Mouse (Mus musculus) erythroblast, embryonic 14.5 days (primary cell): ENCODE results near the gene Oas1d. TPM values are rescaled to one million over a fixed set of nuclear protein-coding genes. Genes with fewer than 3 reads are reported as not detected.

Source experiments
- H3K27me3 ChIP-seq: 2 replicates; pipeline ENCODE4 v1.6.1; 2012; ENCODE audit warnings: inconsistent platforms; ENCODE audit not compliant: control insufficient read depth
- H3K36me3 ChIP-seq: 2 replicates; pipeline ENCODE4 v1.6.1; 2012; ENCODE audit warnings: mild to moderate bottlenecking, inconsistent platforms; ENCODE audit not compliant: control insufficient read depth
- H3K4me1 ChIP-seq: 2 replicates; pipeline ENCODE4 v1.6.1; 2012; ENCODE audit warnings: inconsistent platforms; ENCODE audit not compliant: control insufficient read depth
- H3K4me3 ChIP-seq: replicated peaks from 2 replicates; pipeline ENCODE3; 2012; ENCODE audit warnings: moderate library complexity, mild to moderate bottlenecking, inconsistent platforms
- H3K9me3 ChIP-seq: 2 replicates; pipeline ENCODE4 v1.6.1; 2012; ENCODE audit warnings: low read length, inconsistent platforms, mixed read lengths; ENCODE audit not compliant: control insufficient read depth
- GATA1 ChIP-seq: IDR thresholded peaks from 2 replicates; pipeline ENCODE4 v1.6.1; 2012; ENCODE audit warnings: low read length, inconsistent platforms, mixed read lengths
- TAL1 ChIP-seq: IDR thresholded peaks from 3 replicates; pipeline ENCODE4 v1.6.1; 2012; ENCODE audit warnings: low read length, inconsistent platforms, mixed read lengths
- polyA plus RNA-seq: library from polyadenylated mRNA; stranded (reverse); fragments of >175 nt; gene quantifications from 2 replicates; pipeline ENCODE4 v1.2.3, GENCODE M21; 2012

Oas1d gene
- polyA plus RNA-seq, 1 experiment: not detected

DNA sequence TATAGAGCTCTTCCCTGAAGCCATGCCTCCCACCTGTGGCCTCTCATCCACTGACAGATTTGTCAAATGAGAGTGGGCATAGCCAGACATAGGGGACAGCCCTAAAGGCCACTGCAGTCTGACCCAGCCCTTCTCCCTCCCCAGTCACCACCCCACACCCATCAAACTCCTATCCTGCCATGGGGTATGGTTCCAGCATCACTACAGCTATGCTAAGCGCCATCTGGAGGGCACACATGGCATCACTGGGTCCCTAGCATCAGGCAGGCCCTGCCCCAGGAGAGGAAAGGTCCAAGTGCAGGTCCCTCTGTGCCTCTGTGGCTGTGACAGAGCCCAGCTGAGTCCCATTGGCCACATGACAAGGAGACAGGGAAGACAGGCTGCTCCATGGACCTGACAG, 12.7 kb downstream of the Oas1d start:
- H3K4me3 ChIP-seq: no peak overlapping the region
- no peaks in the 10 kb centered on the region for H3K4me1 ChIP-seq
- H3K36me3 ChIP-seq: no peaks in the 10 kb centered on the region
- TF ChIP-seq GATA1: no peak
- no peak for TF ChIP-seq TAL1
- no peaks in the 10 kb centered on the region for H3K27me3 ChIP-seq
- H3K9me3 ChIP-seq: no peaks in the 10 kb centered on the region; the same call in 1 of the 2 replicates

DNA sequence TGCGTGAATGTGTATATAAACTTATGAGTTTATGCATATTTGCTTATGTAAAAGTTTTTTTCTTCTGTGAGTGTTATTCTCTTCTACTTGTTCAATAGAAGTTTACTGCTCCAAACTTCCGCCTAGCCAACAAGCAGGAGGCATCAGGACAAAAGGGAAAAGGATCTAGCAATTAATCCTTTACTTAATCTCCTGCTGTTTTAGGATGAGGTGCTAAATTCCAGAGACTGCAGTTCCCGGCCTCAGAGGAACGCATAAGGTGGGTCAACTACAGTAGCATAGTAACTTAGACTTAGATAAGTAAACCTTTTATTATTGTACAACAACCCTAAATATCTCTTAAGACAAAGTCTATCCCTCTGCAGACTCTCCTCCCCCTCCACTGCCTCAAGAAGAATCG, 19.6 kb downstream of the Oas1d start:
- no peak for TF ChIP-seq TAL1
- no peak for TF ChIP-seq GATA1
- Histone ChIP-seq H3K9me3 (no peaks in the 10 kb centered on the region; the same call in 1 of the 2 replicates), H3K27me3 (no peaks in the 10 kb centered on the region), H3K4me3 (no peak overlapping the region), H3K4me1 (no peaks in the 10 kb centered on the region), H3K36me3 (no peaks in the 10 kb centered on the region)

DNA sequence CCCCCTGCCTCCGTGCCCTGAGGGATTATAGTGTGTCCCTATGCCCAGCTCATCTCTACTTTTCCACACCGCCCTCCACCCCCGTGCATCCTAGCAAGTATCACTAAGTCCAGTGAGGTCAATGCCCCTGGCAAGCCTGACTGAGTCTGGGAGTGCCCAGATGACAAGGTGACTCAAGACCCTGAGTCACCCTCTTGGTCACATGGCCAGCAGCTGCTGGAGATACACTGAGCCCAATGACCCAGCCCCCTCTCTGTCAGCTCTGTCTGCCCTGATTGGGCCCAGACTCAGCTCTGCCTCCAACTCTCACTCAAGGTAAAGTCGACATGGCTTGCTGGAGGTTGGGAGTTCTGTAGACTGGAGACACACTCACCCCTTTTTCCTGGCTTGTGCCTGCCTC, 23.5 kb downstream of the Oas1d start:
- H3K4me3 ChIP-seq: no peak overlapping the region
- H3K9me3 ChIP-seq: no peaks in the 10 kb centered on the region
- H3K4me1 ChIP-seq: no peaks in the 10 kb centered on the region
- TF ChIP-seq TAL1: no peak
- no peak for TF ChIP-seq GATA1
- H3K27me3 ChIP-seq: no peaks in the 10 kb centered on the region
- no peaks in the 10 kb centered on the region for H3K36me3 ChIP-seq

DNA sequence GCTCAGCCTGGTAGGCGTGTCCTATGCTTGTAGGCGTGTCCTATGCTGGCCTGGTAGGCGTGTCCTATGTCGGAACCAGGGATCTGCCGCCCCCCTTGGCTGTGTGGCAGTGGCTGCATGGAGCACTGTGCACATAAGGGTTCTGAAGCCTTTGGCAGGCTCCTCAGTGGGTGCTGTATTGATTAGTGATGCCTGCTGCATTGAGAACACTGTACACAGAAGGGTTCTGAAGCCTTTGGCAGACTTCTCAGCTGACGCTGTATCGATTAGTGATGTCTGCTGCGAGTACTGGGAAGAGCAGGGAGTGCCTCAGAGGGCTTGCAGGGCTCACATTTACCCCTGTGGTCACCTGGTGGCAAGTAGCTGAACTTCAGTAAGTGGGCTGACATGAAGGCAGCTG, 24.2 kb downstream of the Oas1d start:
- Histone ChIP-seq H3K4me3 (no peak overlapping the region), H3K4me1 (no peaks in the 10 kb centered on the region), H3K9me3 (no peaks in the 10 kb centered on the region), H3K36me3 (no peaks in the 10 kb centered on the region), H3K27me3 (no peaks in the 10 kb centered on the region)
- TF ChIP-seq TAL1 (no peak), GATA1 (no peak)

DNA sequence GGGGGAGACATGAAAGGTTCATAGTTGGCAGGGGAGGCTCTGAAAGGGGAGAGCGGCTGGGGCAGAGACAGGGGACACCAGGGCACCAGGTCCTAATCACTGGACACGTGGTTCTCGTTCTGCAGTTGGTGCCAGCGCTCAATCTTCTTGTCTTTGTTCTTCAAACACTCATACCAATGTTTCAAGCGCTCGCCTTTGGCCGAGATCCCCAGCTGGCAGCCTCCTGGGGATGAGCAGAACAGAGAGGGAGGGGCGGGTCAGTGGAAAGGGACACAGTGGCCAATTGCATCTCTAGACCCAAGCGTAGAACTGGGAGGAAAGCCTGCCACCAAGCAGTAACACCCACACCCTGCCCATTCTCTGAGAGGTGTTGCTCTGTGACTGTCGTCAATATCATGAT, 27.7 kb downstream of the Oas1d start:
- Histone ChIP-seq H3K36me3 (no peaks in the 10 kb centered on the region), H3K4me3 (no peak overlapping the region), H3K27me3 (no peaks in the 10 kb centered on the region), H3K4me1 (no peaks in the 10 kb centered on the region), H3K9me3 (no peaks in the 10 kb centered on the region)
- TF ChIP-seq TAL1 (no peak), GATA1 (no peak)

DNA sequence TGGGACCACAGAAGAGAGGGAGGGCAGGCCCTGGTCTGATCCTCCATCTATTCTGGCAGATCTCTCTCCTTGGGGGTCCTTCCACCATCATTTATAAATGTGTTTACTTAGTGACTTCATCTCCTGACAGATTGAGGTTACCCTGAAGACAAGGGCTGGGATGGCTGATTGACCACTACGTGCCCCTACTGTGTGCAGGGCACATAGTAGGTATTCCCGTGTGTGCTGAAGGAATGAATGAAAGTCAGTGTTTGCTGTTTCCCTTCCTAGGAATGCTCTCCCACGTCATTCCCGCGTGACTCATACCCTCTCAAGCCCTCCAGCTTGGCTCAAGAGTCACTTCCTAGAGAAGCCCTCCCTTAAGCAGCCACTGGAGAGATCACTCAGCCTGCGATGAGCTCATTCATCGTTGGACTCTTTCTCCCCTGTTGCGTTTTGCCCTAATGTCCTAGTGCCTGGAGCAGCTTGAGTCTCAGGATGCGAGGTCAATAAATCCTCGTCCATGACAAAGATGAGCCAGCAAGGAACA, 38.0 kb downstream of the Oas1d start:
- Histone ChIP-seq H3K4me1 (no peaks in the 10 kb centered on the region), H3K4me3 (no peak overlapping the region), H3K9me3 (no peaks in the 10 kb centered on the region), H3K36me3 (no peaks in the 10 kb centered on the region), H3K27me3 (no peaks in the 10 kb centered on the region)
- TF ChIP-seq GATA1 (no peak), TAL1 (no peak)

DNA sequence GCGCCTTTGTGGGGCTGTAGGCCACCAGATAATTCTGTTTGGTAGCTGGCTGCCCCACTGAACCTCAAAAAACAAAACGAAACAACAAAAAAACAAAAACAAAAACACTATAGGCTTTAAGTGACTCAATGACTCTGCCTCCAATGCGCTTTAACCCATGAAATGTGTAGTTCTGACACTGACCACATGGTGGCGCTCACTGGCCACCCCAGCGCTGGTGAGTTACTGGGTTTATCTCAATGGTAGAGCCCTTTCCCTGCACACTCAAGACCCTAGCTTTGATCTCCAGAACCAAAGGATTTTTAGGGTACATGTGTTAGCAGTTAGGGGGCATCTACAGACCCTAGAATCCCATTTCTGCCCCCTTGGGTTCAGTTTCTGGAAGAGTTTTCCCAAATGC, 39.6 kb downstream of the Oas1d start:
- no peaks in the 10 kb centered on the region for H3K27me3 ChIP-seq
- no peak overlapping the region for H3K4me3 ChIP-seq
- H3K36me3 ChIP-seq: no peaks in the 10 kb centered on the region
- no peaks in the 10 kb centered on the region for H3K4me1 ChIP-seq
- no peak for TF ChIP-seq GATA1
- no peak for TF ChIP-seq TAL1
- no peaks in the 10 kb centered on the region for H3K9me3 ChIP-seq

DNA sequence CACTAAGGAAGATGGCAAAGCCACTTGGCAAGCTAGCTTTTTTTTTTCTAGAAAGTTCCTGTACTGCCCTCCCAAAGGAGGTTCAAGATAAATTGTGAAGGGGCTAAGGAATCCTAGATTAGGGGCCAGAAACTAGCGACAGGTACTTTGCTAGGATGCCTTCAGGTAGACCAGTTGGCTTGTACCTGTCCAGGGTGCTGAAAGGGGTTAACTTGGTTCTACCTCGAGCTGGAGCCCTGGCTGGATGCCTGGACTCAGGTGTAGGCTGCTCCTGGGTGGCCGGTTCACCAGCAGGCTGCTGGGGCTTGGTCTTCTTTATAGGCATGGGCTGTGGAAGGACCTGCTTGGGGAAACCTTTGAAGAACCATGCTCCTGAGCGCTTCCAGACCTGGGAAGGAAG, 46.7 kb downstream of the Oas1d start:
- TF ChIP-seq GATA1: no peak
- no peak for TF ChIP-seq TAL1
- H3K9me3 ChIP-seq: peaks cover 6% of the 10 kb centered on the region
- H3K4me1 ChIP-seq: no peaks in the 10 kb centered on the region

DNA sequence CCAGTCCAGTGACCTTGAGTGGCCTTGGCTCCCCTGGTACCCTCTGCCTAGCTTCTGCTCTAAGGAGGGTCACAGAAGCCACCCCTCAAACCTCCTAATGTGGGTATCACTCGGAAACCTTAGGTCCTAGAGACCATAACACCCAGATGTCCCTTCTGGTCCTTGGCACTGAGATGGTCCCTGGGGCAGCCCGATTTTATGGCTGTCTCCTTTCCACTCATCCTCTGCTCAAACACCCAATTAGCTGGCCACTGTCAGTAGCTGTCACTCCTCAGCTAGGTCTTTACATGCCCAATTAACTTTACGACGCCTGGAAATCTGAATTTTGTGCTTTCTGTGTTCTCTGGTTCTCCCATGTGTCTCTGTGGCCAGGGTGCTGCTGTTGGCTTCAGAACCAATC, 51.8 kb downstream of the Oas1d start:
- Histone ChIP-seq H3K4me3 (no peak overlapping the region), H3K36me3 (no peaks in the 10 kb centered on the region), H3K4me1 (no peaks in the 10 kb centered on the region), H3K27me3 (no peaks in the 10 kb centered on the region), H3K9me3 (peaks cover 6% of the 10 kb centered on the region)
- TF ChIP-seq GATA1: no peak
- no peak for TF ChIP-seq TAL1

More for the DNA sequence above, 46.7 kb downstream of the Oas1d start:
- H3K36me3 ChIP-seq: no peaks in the 10 kb centered on the region
- H3K4me3 ChIP-seq: no peak overlapping the region
- no peaks in the 10 kb centered on the region for H3K27me3 ChIP-seq

DNA sequence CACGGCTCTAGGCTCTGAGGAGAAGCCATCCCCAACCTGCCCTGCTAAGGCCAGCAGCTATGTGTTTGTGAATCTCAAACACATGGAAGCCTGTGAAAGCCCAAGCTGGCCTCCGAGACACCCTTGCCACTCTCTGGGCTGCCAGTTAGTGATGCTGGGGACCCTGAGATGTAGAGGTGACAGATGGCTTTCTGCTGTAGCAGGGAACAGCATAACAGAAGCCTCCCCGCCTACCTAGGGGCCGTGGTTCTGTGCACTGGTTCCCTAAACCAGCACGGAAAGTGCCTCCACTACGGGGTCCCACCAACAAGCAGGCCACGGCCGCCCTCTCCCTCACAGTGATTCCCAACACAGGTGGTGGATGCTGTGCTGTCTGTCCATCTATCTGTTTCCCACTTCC, 52.6 kb downstream of the Oas1d start:
- peaks cover 6% of the 10 kb centered on the region for H3K9me3 ChIP-seq
- no peaks in the 10 kb centered on the region for H3K4me1 ChIP-seq
- no peak for TF ChIP-seq GATA1
- TF ChIP-seq TAL1: no peak
- H3K36me3 ChIP-seq: no peaks in the 10 kb centered on the region
- H3K4me3 ChIP-seq: no peak overlapping the region
- H3K27me3 ChIP-seq: no peaks in the 10 kb centered on the region
